In the genomic region with DNA sequence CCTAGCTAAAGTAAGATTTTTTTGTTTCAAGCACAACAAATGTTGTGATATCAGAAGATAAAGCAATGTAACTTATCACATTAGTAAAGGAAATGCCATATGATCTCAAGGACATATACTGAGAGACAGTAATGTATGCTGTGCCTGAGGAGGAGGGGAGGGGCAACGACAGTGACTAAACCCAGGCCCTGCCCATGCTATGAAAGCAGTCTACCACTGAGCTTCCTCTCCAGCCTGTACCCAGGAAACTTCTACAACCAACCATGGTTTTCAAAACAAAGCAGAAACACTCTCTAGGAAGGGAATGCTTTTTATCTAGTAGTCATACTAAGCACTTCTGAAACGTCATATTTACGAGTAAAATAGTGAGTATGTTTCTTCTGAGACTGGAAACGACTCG, we compare ENCODE assay signal across 26 mouse cellular contexts.
"Had no signal": no experiment of that assay in that cellular context is flagged by ENCODE, and none has a peak within 500 bp of the region (broad histone marks: within the 10 kb centered on the region; RNA-seq: fewer than 3 reads in every experiment).

No protein-coding gene starts in this region.

- DNase-seq: forebrain, postnatal 0 days; gastrocnemius, postnatal 14 days; gastrocnemius, postnatal 36 days; heart, adult 18-20 months; heart, postnatal 14 days; heart, postnatal 36 days; kidney, adult 11 months; kidney, adult 8-10 months; kidney, postnatal 10 days; kidney, postnatal 25 days; layer of hippocampus, adult 9-11 months; left cerebral cortex, postnatal 4 days; liver, embryonic 13.5 days; lung, adult 18-20 months had no signal

- H3K9me3 ChIP-seq: heart, embryonic 10.5 days; heart, embryonic 13.5 days; heart, embryonic 15.5 days; hindbrain, embryonic 13.5 days; hindbrain, embryonic 15.5 days; kidney, embryonic 15.5 days; limb, embryonic 13.5 days; limb, embryonic 15.5 days; liver, embryonic 13.5 days; liver, embryonic 15.5 days had no signal

- H3K4me3 ChIP-seq: heart, embryonic 10.5 days; heart, embryonic 13.5 days; heart, embryonic 15.5 days; hindbrain, embryonic 13.5 days; hindbrain, embryonic 15.5 days; kidney, embryonic 15.5 days; left cerebral cortex, adult 2 months; limb, embryonic 13.5 days; limb, embryonic 15.5 days; liver, embryonic 13.5 days; liver, embryonic 15.5 days had no signal

- H3K27me3 ChIP-seq: heart, embryonic 13.5 days; heart, embryonic 15.5 days; hindbrain, embryonic 13.5 days; hindbrain, embryonic 15.5 days; kidney, embryonic 15.5 days; limb, embryonic 13.5 days; limb, embryonic 15.5 days; liver, embryonic 13.5 days; liver, embryonic 15.5 days had no signal

- ATAC-seq: forebrain, postnatal 0 days; hindbrain, postnatal 0 days; intestine, embryonic 16.5 days had no signal

- H3K27ac ChIP-seq: heart, embryonic 10.5 days; heart, embryonic 13.5 days; heart, embryonic 15.5 days; hindbrain, embryonic 13.5 days; hindbrain, embryonic 15.5 days; hindbrain, postnatal 0 days; kidney, embryonic 15.5 days; left cerebral cortex, adult 2 months; limb, embryonic 13.5 days; limb, embryonic 15.5 days; liver, embryonic 13.5 days; liver, embryonic 15.5 days had no signal

- H3K9ac ChIP-seq: forebrain, postnatal 0 days; heart, embryonic 13.5 days; heart, embryonic 15.5 days; hindbrain, embryonic 13.5 days; hindbrain, embryonic 15.5 days; kidney, embryonic 15.5 days; limb, embryonic 13.5 days; limb, embryonic 15.5 days; liver, embryonic 13.5 days; liver, embryonic 15.5 days had no signal

- H3K4me2 ChIP-seq: heart, embryonic 13.5 days; heart, embryonic 15.5 days; hindbrain, embryonic 13.5 days; hindbrain, embryonic 15.5 days; kidney, embryonic 15.5 days; limb, embryonic 13.5 days; limb, embryonic 15.5 days; liver, embryonic 13.5 days; liver, embryonic 15.5 days had no signal
